Mouse (Mus musculus) kidney, postnatal 0 days (tissue): ENCODE measurements at regions not wholly inside any gene's neighbourhood (a gene's known extent, or its start where the extent isn't known, plus 50 kb on each side); places are given as distances from the start of the nearest gene placed in this dataset.

Source experiments
- ATAC-seq: fragments of 200-750 bp; cut with Nextera tagmentation; replicated peaks from 2 replicates; pipeline ENCODE4 v1.8.0; 2017; ENCODE audit warnings: low read depth, moderate number of reproducible peaks, moderate TSS enrichment, moderate library complexity; ENCODE audit not compliant: low FRiP score
- DNase-seq: peaks from one replicate; pipeline ENCODE4 v3.0.0-alpha.2; 2016; ENCODE audit warnings: low spot score
- H3K27ac ChIP-seq: fragments of 300-500 bp; sonication (generic); 2 replicates; pipeline ENCODE4 v1.5.1; 2014; ENCODE audit warnings: mild to moderate bottlenecking
- H3K27me3 ChIP-seq: fragments of 300-500 bp; sonication (generic); 2 replicates; pipeline ENCODE4 v1.6.1; 2014; ENCODE audit warnings: low read length, mixed read lengths; ENCODE audit not compliant: insufficient read depth
- H3K36me3 ChIP-seq: fragments of 300-500 bp; sonication (generic); 2 replicates; pipeline ENCODE4 v1.6.1; 2014; ENCODE audit warnings: low read length, mixed read lengths; ENCODE audit not compliant: insufficient read depth
- H3K4me1 ChIP-seq: fragments of 300-500 bp; sonication (generic); replicated peaks from 2 replicates; pipeline ENCODE4 v1.6.1; 2014; ENCODE audit warnings: antibody characterized with exemption, low read length, mixed read lengths; ENCODE audit not compliant: insufficient read depth
- H3K4me2 ChIP-seq: fragments of 300-500 bp; sonication (generic); 2 replicates; pipeline ENCODE4 v1.6.1; 2014; ENCODE audit warnings: mild to moderate bottlenecking, low read length, moderate library complexity, mixed read lengths
- H3K4me3 ChIP-seq: fragments of 300-500 bp; sonication (generic); replicated peaks from 2 replicates; pipeline ENCODE4 v1.5.1; 2014; ENCODE audit warnings: low read depth, low read length
- H3K9ac ChIP-seq: fragments of 300-500 bp; sonication (generic); 2 replicates; pipeline ENCODE4 v1.6.1; 2014; ENCODE audit warnings: low read depth, low read length
- H3K9me3 ChIP-seq: fragments of 300-500 bp; sonication (generic); replicated peaks from 2 replicates; pipeline ENCODE4 v1.6.1; 2016; ENCODE audit warnings: low read length, inconsistent platforms, mixed read lengths
- CTCF ChIP-seq: IDR thresholded peaks from 2 replicates; pipeline ENCODE4 v1.5.1; 2016; ENCODE audit warnings: antibody characterized with exemption, low read depth, mild to moderate bottlenecking, moderate library complexity
- WGBS: fragments of 180-500 bp; shearing (Covaris S2); extraction: QIAGEN DNeasy Blood & Tissue Kit; methylation state at CpG from one replicate; pipeline ENCODE4 v1.1.7; 2014; 5-methylcytosine and 5-hydroxymethylcytosine counted together

DNA sequence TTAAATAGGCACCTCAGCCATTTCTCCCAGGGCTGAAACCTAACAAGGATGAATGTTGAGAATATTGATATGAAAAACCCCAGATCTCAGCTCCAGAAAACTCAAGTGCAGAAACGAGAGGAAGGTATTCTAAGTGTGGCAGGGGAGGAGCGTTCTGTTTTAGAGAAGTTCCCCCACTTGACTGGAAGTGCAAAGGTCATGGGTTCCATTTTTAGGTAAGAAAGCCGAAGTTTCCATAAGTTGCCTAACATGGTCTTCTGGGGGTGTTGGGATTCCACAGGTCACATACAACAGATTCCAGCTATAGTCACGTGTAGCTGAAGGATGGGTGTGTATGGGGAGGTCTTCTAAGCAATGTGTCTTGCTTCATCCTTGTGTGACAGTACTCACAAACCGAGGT is 352.9 kb downstream of the Nuak1 start:
- Histone ChIP-seq H3K4me1 (no peaks in the 10 kb centered on the region), H3K36me3 (no peaks in the 10 kb centered on the region), H3K9ac (no peak overlapping the region), H3K27me3 (no peaks in the 10 kb centered on the region), H3K4me2 (no peak overlapping the region), H3K4me3 (no peak overlapping the region), H3K9me3 (no peaks in the 10 kb centered on the region), H3K27ac (no peak overlapping the region)
- 81% methylated on average over 5 of the region's 5 CpGs for WGBS
- ATAC-seq: no peak
- DNase-seq: no peak
- no peak for TF ChIP-seq CTCF

GRCm38 (mm10) chr10:84087929-84088328 is 352.5 kb downstream of the Nuak1 start:
- ATAC-seq (no peak), DNase-seq (no peak)
- Histone ChIP-seq H3K9me3 (no peaks in the 10 kb centered on the region), H3K4me2 (no peak overlapping the region), H3K36me3 (no peaks in the 10 kb centered on the region), H3K4me3 (no peak overlapping the region), H3K4me1 (no peaks in the 10 kb centered on the region), H3K9ac (no peak overlapping the region), H3K27me3 (no peaks in the 10 kb centered on the region), H3K27ac (no peak overlapping the region)
- no peak for TF ChIP-seq CTCF
- WGBS: 85% methylated on average over 3 of the region's 3 CpGs

GRCm38 (mm10) chr10:84088799-84089778 is 351.3 kb downstream of the Nuak1 start:
- H3K27me3 ChIP-seq: no peaks in the 10 kb centered on the region
- no peaks in the 10 kb centered on the region for H3K36me3 ChIP-seq
- no peak overlapping the region for H3K4me3 ChIP-seq
- H3K9me3 ChIP-seq: no peaks in the 10 kb centered on the region
- TF ChIP-seq CTCF: no peak
- WGBS: 77% methylated on average over 18 of the region's 18 CpGs
- ATAC-seq (no peak), DNase-seq (no peak)
- no peak overlapping the region for H3K27ac ChIP-seq
- no peaks in the 10 kb centered on the region for H3K4me1 ChIP-seq
- no peak overlapping the region for H3K9ac ChIP-seq
- no peak overlapping the region for H3K4me2 ChIP-seq

DNA sequence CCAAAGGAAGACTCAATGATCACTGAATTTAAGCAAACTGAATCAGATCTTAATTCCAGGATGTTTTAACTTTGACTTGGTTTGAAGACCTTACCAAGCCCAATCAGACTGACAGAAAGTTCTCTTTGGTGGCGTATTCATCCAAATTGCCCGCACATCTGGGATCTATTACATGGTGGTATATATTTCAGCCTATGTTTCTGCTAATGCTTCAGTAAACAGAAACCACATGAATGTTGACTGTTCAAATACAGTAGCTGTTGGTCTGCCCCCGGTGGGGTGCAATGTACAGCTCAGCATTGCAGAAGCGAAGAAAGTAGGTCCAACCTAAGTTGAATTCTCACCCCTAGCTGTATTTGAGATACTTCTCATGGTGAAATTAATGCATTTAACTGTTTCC is 346.5 kb downstream of the Nuak1 start:
- H3K27ac ChIP-seq: no peak overlapping the region
- no peak overlapping the region for H3K4me3 ChIP-seq
- 92% methylated on average over 4 of the region's 4 CpGs for WGBS
- H3K9me3 ChIP-seq: no peaks in the 10 kb centered on the region
- H3K4me2 ChIP-seq: no peak overlapping the region
- H3K36me3 ChIP-seq: no peaks in the 10 kb centered on the region
- TF ChIP-seq CTCF: no peak
- H3K4me1 ChIP-seq: no peaks in the 10 kb centered on the region
- H3K27me3 ChIP-seq: no peaks in the 10 kb centered on the region
- no peak overlapping the region for H3K9ac ChIP-seq
- ATAC-seq (no peak), DNase-seq (no peak)

GRCm38 (mm10) chr10:84097196-84097595 is 343.2 kb downstream of the Nuak1 start:
- no peak overlapping the region for H3K4me3 ChIP-seq
- ATAC-seq (no peak), DNase-seq (no peak)
- no peaks in the 10 kb centered on the region for H3K9me3 ChIP-seq
- no peak overlapping the region for H3K9ac ChIP-seq
- no peaks in the 10 kb centered on the region for H3K4me1 ChIP-seq
- no peak overlapping the region for H3K4me2 ChIP-seq
- no peak for TF ChIP-seq CTCF
- no peaks in the 10 kb centered on the region for H3K27me3 ChIP-seq
- H3K36me3 ChIP-seq: no peaks in the 10 kb centered on the region
- WGBS: 46% methylated on average over 5 of the region's 5 CpGs
- H3K27ac ChIP-seq: no peak overlapping the region

DNA sequence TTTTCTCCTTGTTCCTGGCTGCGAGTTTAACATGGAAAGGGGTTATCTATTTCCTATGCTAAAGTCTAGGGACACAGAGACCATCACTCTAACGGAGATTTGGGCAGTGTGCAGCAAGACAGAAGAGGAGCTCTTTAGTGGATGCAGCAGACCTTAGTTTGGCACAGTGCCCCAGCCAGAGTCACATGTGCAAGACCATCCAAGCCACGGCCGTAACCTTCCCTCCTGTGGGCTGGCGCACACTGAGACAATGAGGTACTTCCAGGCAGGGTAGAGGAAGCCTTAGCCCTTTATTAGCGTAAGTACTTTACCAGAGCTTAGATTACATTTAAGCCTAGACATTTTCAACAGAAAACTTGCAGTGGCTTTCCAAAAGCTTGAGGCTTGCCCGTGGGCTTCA is 336.4 kb downstream of the Nuak1 start:
- Histone ChIP-seq H3K36me3 (no peaks in the 10 kb centered on the region), H3K9ac (no peak overlapping the region), H3K27ac (no peak overlapping the region), H3K4me3 (no peak overlapping the region), H3K4me2 (no peak overlapping the region), H3K4me1 (no peaks in the 10 kb centered on the region), H3K9me3 (no peaks in the 10 kb centered on the region), H3K27me3 (no peaks in the 10 kb centered on the region)
- DNase-seq: no peak
- 81% methylated on average over 7 of the region's 7 CpGs for WGBS
- TF ChIP-seq CTCF: no peak
- ATAC-seq: no peak

GRCm38 (mm10) chr10:84104556-84104955 is 335.8 kb downstream of the Nuak1 start:
- H3K4me1 ChIP-seq: no peaks in the 10 kb centered on the region
- 81% methylated on average over 6 of the region's 6 CpGs for WGBS
- no peak overlapping the region for H3K27ac ChIP-seq
- H3K9ac ChIP-seq: no peak overlapping the region
- H3K27me3 ChIP-seq: no peaks in the 10 kb centered on the region
- no peak for TF ChIP-seq CTCF
- no peak overlapping the region for H3K4me3 ChIP-seq
- DNase-seq (no peak), ATAC-seq (no peak)
- no peaks in the 10 kb centered on the region for H3K9me3 ChIP-seq
- no peaks in the 10 kb centered on the region for H3K36me3 ChIP-seq
- H3K4me2 ChIP-seq: no peak overlapping the region
